Comparison of ENCODE assay signal across 24 mouse cellular contexts in the genomic region with DNA sequence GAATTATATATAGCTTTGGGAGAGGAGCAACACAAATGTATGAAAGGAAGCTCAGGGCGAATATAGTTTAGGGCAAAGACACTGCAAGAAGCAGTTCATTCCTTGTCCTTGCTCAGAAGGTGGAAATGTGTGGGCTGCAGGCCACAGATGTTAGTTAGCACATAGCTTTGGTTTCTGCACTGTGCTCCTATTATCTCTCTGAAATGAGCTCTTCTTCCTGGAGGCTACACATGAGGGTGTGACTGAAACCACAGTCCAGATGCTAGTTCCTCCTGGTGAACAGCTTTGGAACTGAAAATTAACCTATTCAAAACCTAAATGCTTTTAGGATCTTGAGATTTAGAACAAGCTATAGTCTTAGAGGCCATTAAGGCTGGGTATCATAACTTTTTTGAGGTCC. TPM values are rescaled to one million over a fixed set of nuclear protein-coding genes. Genes with fewer than 3 reads are reported as not detected.
DNase-seq lines count a peak whose midpoint lies in the region; ATAC-seq lines count a peak whose summit lies in the region.
"Had no signal": no experiment of that assay in that cellular context is flagged by ENCODE, and none has a peak within 500 bp of the region (broad histone marks: within the 10 kb centered on the region; RNA-seq: fewer than 3 reads in every experiment).

No protein-coding gene starts in this region.

- no peaks in the 10 kb centered on the region for H3K9me3 ChIP-seq in liver, embryonic 12.5 days (replicated peaks)
- H3K9me3 ChIP-seq: embryonic facial prominence, embryonic 13.5 days; embryonic facial prominence, embryonic 15.5 days; forebrain, embryonic 10.5 days; forebrain, embryonic 12.5 days had no signal

- no peak for DNase-seq in liver
- no peak for DNase-seq in thymus, postnatal 25 days
- no peak for DNase-seq in kidney, adult 9 months
- DNase-seq: adrenal gland, adult 8-10 months; adrenal gland, postnatal 14 days; adrenal gland, postnatal 36 days; cerebellum, adult 11-12 months; cerebellum, adult 2 months; cerebellum, adult 9-10 months; cerebellum, postnatal 10 days; cerebellum, postnatal 25 days; embryo, embryonic 11 days had no signal

- H3K4me1 ChIP-seq in liver, embryonic 12.5 days: peaks cover 11% of the 10 kb centered on the region; the same call in 1 of the 2 replicates
- H3K4me1 ChIP-seq: embryonic facial prominence, embryonic 13.5 days; embryonic facial prominence, embryonic 15.5 days; forebrain, embryonic 12.5 days had no signal

- 52% methylated on average over 1 of the region's 1 CpGs for WGBS in liver, embryonic 12.5 days (ENCODE audit: insufficient replicate concordance)

- H3K4me3 ChIP-seq in liver, embryonic 12.5 days: no peak overlapping the region
- H3K4me3 ChIP-seq: embryonic facial prominence, embryonic 13.5 days; embryonic facial prominence, embryonic 15.5 days; erythroblast, embryonic 14.5 days; forebrain, embryonic 10.5 days; forebrain, embryonic 12.5 days had no signal

- H3K4me2 ChIP-seq in liver, embryonic 12.5 days: no peak overlapping the region
- H3K4me2 ChIP-seq: embryonic facial prominence, embryonic 13.5 days; embryonic facial prominence, embryonic 15.5 days; forebrain, embryonic 12.5 days had no signal

- no peak overlapping the region for H3K9ac ChIP-seq in liver, embryonic 12.5 days
- H3K9ac ChIP-seq: embryonic facial prominence, embryonic 13.5 days; embryonic facial prominence, embryonic 15.5 days; forebrain, embryonic 12.5 days had no signal

- ATAC-seq in liver, embryonic 12.5 days: peak; percentile 42; the same call in 1 of the 2 replicates
- ATAC-seq in granulocyte monocyte progenitor cell, adult 5-6 weeks (replicated peaks; ENCODE audit: poor library complexity, severe bottlenecking): peak; percentile 62
- ATAC-seq in megakaryocyte progenitor cell, adult 5-6 weeks (replicated peaks; ENCODE audit: poor library complexity): peak; percentile 55; the same call in 1 of the 2 replicates
- ATAC-seq: activated CD4-positive, CD25-positive, alpha-beta regulatory T cell, adult 4 months; forebrain, embryonic 14.5 days; forebrain, embryonic 16.5 days; Patski had no signal

- H3K27ac ChIP-seq in liver, embryonic 12.5 days: no peak overlapping the region
- H3K27ac ChIP-seq: embryonic facial prominence, embryonic 13.5 days; embryonic facial prominence, embryonic 15.5 days; forebrain, embryonic 10.5 days; forebrain, embryonic 12.5 days had no signal

- H3K36me3 ChIP-seq in liver, embryonic 12.5 days: no peaks in the 10 kb centered on the region
- H3K36me3 ChIP-seq: embryonic facial prominence, embryonic 13.5 days; embryonic facial prominence, embryonic 15.5 days; forebrain, embryonic 10.5 days; forebrain, embryonic 12.5 days had no signal

- H3K27me3 ChIP-seq in liver, embryonic 12.5 days (replicated peaks): no peaks in the 10 kb centered on the region
- H3K27me3 ChIP-seq: embryonic facial prominence, embryonic 13.5 days; embryonic facial prominence, embryonic 15.5 days; forebrain, embryonic 12.5 days; Patski had no signal

RNA-seq across cellular contexts. Expression of gene Cldn1, which starts 16.1 kb away (rescaled TPM):
- 14.2 and 15.3 TPM in 2 replicates for polyA plus RNA-seq in liver, embryonic 12.5 days (2016; fragmentation: Nextera tagmentation; extraction: Ambion mirVana)
- not detected in 2 replicates for total RNA-seq in granulocyte monocyte progenitor cell, adult 5-6 weeks (2014; fragmentation: Nextera tagmentation)
- 0.62 TPM in 1 of 2 replicates, not detected in the other for total RNA-seq in granulocyte monocyte progenitor cell, adult 5-6 weeks (2017)
- 0.71 and 0.91 TPM in 2 replicates for total RNA-seq in megakaryocyte progenitor cell, adult 5-6 weeks (2015)
- 0.17 and 0.91 TPM in 2 replicates for total RNA-seq in megakaryocyte progenitor cell, adult 5-6 weeks (2017)
- polyA plus RNA-seq: activated CD4-positive, CD25-positive, alpha-beta regulatory T cell, adult 4 months; erythroblast, embryonic 14.5 days had no signal
